Comparison of ENCODE assay signal across 11 mouse cellular contexts in genomic region chr8:110002953-110003352, GRCm38 (mm10). TPM values are rescaled to one million over a fixed set of nuclear protein-coding genes. Genes with fewer than 3 reads are reported as not detected.
A peak's percentile ranks its signal among the peaks of the same experiment; 100 is the strongest.
DNase-seq lines count a peak whose midpoint lies in the region; ATAC-seq and TF ChIP-seq lines count a peak whose summit lies in the region.
"Had no signal": no experiment of that assay in that cellular context is flagged by ENCODE, and none has a peak within 500 bp of the region (broad histone marks: within the 10 kb centered on the region; RNA-seq: fewer than 3 reads in every experiment).

No protein-coding gene starts in this region.

- dilution Hi-C loops in CH12.LX (cut with MboI; ENCODE audit: extremely low pct_ligation_motif_present, extremely low pct_unique_long_range_greater_than_20kb, low sequenced_read_pairs): no loop called here

- WGBS in kidney, adult 2 months: 42% methylated on average over 9 of the region's 9 CpGs
- WGBS in kidney, embryonic 15.5 days: 37% methylated on average over 9 of the region's 9 CpGs
- WGBS in bone marrow, adult 2 months: 49% methylated on average over 9 of the region's 9 CpGs
- 41% methylated on average over 9 of the region's 9 CpGs for WGBS in lung, postnatal 0 days

- H3K4me3 ChIP-seq in kidney, adult 2 months (ENCODE audit: insufficient read depth, low read depth, low read length): no peak overlapping the region
- H3K4me3 ChIP-seq in kidney, embryonic 15.5 days (replicated peaks): no peak overlapping the region
- H3K4me3 ChIP-seq in CH12.LX (replicated peaks in 1 of 3; ENCODE audit: low read depth in 2 of 3, low read length in 2 of 3, poor library complexity in 1 of 3): no peak overlapping the region
- no peak overlapping the region for H3K4me3 ChIP-seq in bone marrow, adult 2 months (replicated peaks; ENCODE audit: control insufficient read depth, low read depth, low read length)
- H3K4me3 ChIP-seq in lung, postnatal 0 days (ENCODE audit: low read depth, low read length): no peak overlapping the region
- H3K4me3 ChIP-seq: embryonic facial prominence, embryonic 13.5 days; liver, embryonic 15.5 days had no signal

- TF ChIP-seq EP300 in CH12.LX (IDR thresholded peaks at IDR 0.05; ENCODE audit: low read length): no peak
- TF ChIP-seq EP300 in lung, postnatal 0 days (IDR thresholded peaks at IDR 0.05): no peak

- in situ Hi-C loops in CH12.LX (cut with MboI; ENCODE audit: low pct_ligation_motif_present, low pct_unique_long_range_greater_than_20kb, low sequenced_read_pairs): loop anchor here (10.0 kb wide), 1 partner anchor 148 kb away; no protein-coding TSS in a partner anchor

- no peaks in the 10 kb centered on the region for H3K4me1 ChIP-seq in kidney, adult 2 months (ENCODE audit: control insufficient read depth, insufficient read depth, low read length)
- H3K4me1 ChIP-seq in kidney, embryonic 15.5 days: 0 out of 2 replicates have a peak, but pooled peaks cover 4% of the 10 kb centered on the region
- H3K4me1 ChIP-seq in CH12.LX (ENCODE audit: control insufficient read depth in 1 of 2, insufficient read depth in 2 of 2): no peaks in the 10 kb centered on the region
- no peaks in the 10 kb centered on the region for H3K4me1 ChIP-seq in bone marrow, adult 2 months (ENCODE audit: control insufficient read depth, insufficient read depth, low read length)
- H3K4me1 ChIP-seq in lung, postnatal 0 days (ENCODE audit: insufficient read depth, low read depth, low read length): no peaks in the 10 kb centered on the region
- H3K4me1 ChIP-seq: embryonic facial prominence, embryonic 13.5 days; liver, embryonic 15.5 days had no signal

- no peak overlapping the region for H3K4me2 ChIP-seq in kidney, embryonic 15.5 days
- no peak overlapping the region; the same call in 1 of the 2 replicates for H3K4me2 ChIP-seq in CH12.LX (ENCODE audit: insufficient read depth, low read depth, poor library complexity, severe bottlenecking)
- no peak overlapping the region for H3K4me2 ChIP-seq in lung, postnatal 0 days (replicated peaks; ENCODE audit: low read depth, low read length)
- H3K4me2 ChIP-seq: embryonic facial prominence, embryonic 13.5 days; liver, embryonic 15.5 days had no signal

- no peaks in the 10 kb centered on the region for H3K9me3 ChIP-seq in kidney, embryonic 15.5 days (replicated peaks)
- H3K9me3 ChIP-seq in CH12.LX (replicated peaks; ENCODE audit: low read length): no peaks in the 10 kb centered on the region
- H3K9me3 ChIP-seq in lung, postnatal 0 days (ENCODE audit: low read length): no peaks in the 10 kb centered on the region
- H3K9me3 ChIP-seq: embryonic facial prominence, embryonic 13.5 days; liver, embryonic 15.5 days had no signal

- DNase-seq in kidney, adult 2 months: peak; percentile 16
- peak; percentile 37 for DNase-seq in CH12.LX (ENCODE audit: extremely low read depth)
- DNase-seq in lung, postnatal 0 days (ENCODE audit: low spot score): peak; percentile 24
- DNase-seq in layer of hippocampus, postnatal 36 days: no peak
- DNase-seq in gastrocnemius, adult 8-10 months (ENCODE audit: low spot score in 2 of 2): no peak
- no peak for DNase-seq in heart, postnatal 4 days

- no peaks in the 10 kb centered on the region for H3K36me3 ChIP-seq in kidney, adult 2 months (ENCODE audit: control insufficient read depth, insufficient read depth, low read length)
- no peaks in the 10 kb centered on the region for H3K36me3 ChIP-seq in kidney, embryonic 15.5 days
- no peaks in the 10 kb centered on the region for H3K36me3 ChIP-seq in CH12.LX (replicated peaks in 1 of 2; ENCODE audit: control insufficient read depth in 1 of 2, insufficient read depth in 1 of 2, low read length in 1 of 2)
- no peaks in the 10 kb centered on the region for H3K36me3 ChIP-seq in lung, postnatal 0 days (ENCODE audit: insufficient read depth, low read length)
- H3K36me3 ChIP-seq: embryonic facial prominence, embryonic 13.5 days; liver, embryonic 15.5 days had no signal

- peak; percentile 80 for TF ChIP-seq RAD21 in CH12.LX (IDR thresholded peaks at IDR 0.05; ENCODE audit: low read depth, low read length)

- ATAC-seq in kidney, embryonic 15.5 days (replicated peaks; ENCODE audit: low FRiP score): no peak
- no peak for ATAC-seq in lung, postnatal 0 days

- H3K27ac ChIP-seq in kidney, adult 2 months (ENCODE audit: insufficient read depth, low read depth, low read length): no peak overlapping the region
- H3K27ac ChIP-seq in kidney, embryonic 15.5 days: no peak overlapping the region
- H3K27ac ChIP-seq in CH12.LX (ENCODE audit: insufficient read depth, low read depth): no peak overlapping the region
- no peak overlapping the region for H3K27ac ChIP-seq in bone marrow, adult 2 months (ENCODE audit: control insufficient read depth, insufficient read depth, low read depth, low read length, poor library complexity)
- H3K27ac ChIP-seq in lung, postnatal 0 days (ENCODE audit: low read length): no peak overlapping the region
- H3K27ac ChIP-seq: embryonic facial prominence, embryonic 13.5 days; liver, embryonic 15.5 days had no signal

- no peak for TF ChIP-seq POLR2A in kidney, adult 2 months (IDR thresholded peaks at IDR 0.05; ENCODE audit: low read depth, low read length)
- no peak for TF ChIP-seq POLR2A in CH12.LX (IDR thresholded peaks at IDR 0.05; ENCODE audit: low read depth, low read length)
- no peak for TF ChIP-seq POLR2A in bone marrow, adult 2 months (IDR thresholded peaks at IDR 0.05; ENCODE audit: borderline replicate concordance, control insufficient read depth, low read depth, low read length)

- H3K27me3 ChIP-seq in kidney, adult 2 months (replicated peaks; ENCODE audit: control insufficient read depth, insufficient read depth, low read length): no peaks in the 10 kb centered on the region
- H3K27me3 ChIP-seq in kidney, embryonic 15.5 days: 0 out of 2 replicates have a peak, but pooled peaks cover 7% of the 10 kb centered on the region
- H3K27me3 ChIP-seq in CH12.LX (replicated peaks): peaks cover 4% of the 10 kb centered on the region
- no peaks in the 10 kb centered on the region for H3K27me3 ChIP-seq in lung, postnatal 0 days (replicated peaks; ENCODE audit: insufficient read depth, low read length)
- H3K27me3 ChIP-seq: embryonic facial prominence, embryonic 13.5 days; liver, embryonic 15.5 days had no signal

- no peak overlapping the region for H3K9ac ChIP-seq in kidney, embryonic 15.5 days
- no peak overlapping the region for H3K9ac ChIP-seq in CH12.LX (ENCODE audit: insufficient read depth, low read depth)
- no peak overlapping the region for H3K9ac ChIP-seq in lung, postnatal 0 days (replicated peaks; ENCODE audit: low read depth)
- H3K9ac ChIP-seq: embryonic facial prominence, embryonic 13.5 days; liver, embryonic 15.5 days had no signal

- no peaks in the 10 kb centered on the region for H3K79me2 ChIP-seq in CH12.LX (replicated peaks; ENCODE audit: control insufficient read depth, extremely low read depth, insufficient read depth, poor library complexity, severe bottlenecking)

- TF ChIP-seq CTCF in kidney, adult 2 months (conservative IDR thresholded peaks at IDR 0.05; ENCODE audit: insufficient read depth, insufficient read length, low read depth, low read length): peak; percentile 69
- TF ChIP-seq CTCF in CH12.LX (conservative IDR thresholded peaks at IDR 0.05 in 1 of 2, IDR thresholded peaks at IDR 0.05 in 1 of 2; ENCODE audit: low read depth in 2 of 2, low read length in 2 of 2): peak; percentile 41 to 83; a peak in 3 of 4 replicates
- peak; percentile 67 for TF ChIP-seq CTCF in bone marrow, adult 2 months (IDR thresholded peaks at IDR 0.05; ENCODE audit: control insufficient read depth, insufficient read depth, low read length)
- TF ChIP-seq CTCF in lung, postnatal 0 days (IDR thresholded peaks at IDR 0.05): peak; percentile 65

TF ChIP-seq in CH12.LX, 34 proteins besides CTCF, POLR2A, EP300 and RAD21 (continues in another document):
- TF ChIP-seq SMC3 (IDR thresholded peaks at IDR 0.05; ENCODE audit: low read depth, low read length): peak; percentile 77
- TF ChIP-seq MAFK (IDR thresholded peaks at IDR 0.05; ENCODE audit: insufficient replicate concordance, low read length): no peak

RNA-seq across cellular contexts. Expression of gene Tat, which starts 12.7 kb away (rescaled TPM):
- polyA plus RNA-seq in kidney, adult 2 months (2012; rRNA removed): 0.04 TPM in 1 of 2 replicates, not detected in the other
- polyA plus RNA-seq in kidney, embryonic 15.5 days (2015; fragmentation: Nextera tagmentation; extraction: Ambion mirVana): not detected in 2 replicates
- total RNA-seq in CH12.LX (2012; rRNA removed) (not detected in 2 replicates), CH12.LX (2014; rRNA removed) (not detected in 2 replicates)
- not detected in 2 replicates for polyA plus RNA-seq in CH12.LX (2012; ENCODE audit: insufficient read length, low read depth)
- 3.4 and 9.6 TPM in 2 replicates for polyA plus RNA-seq in bone marrow, adult 2 months (2011; ENCODE audit: insufficient read depth, insufficient read length, low replicate concordance, missing spikeins)
- polyA plus RNA-seq in lung, postnatal 0 days (2015; fragmentation: Nextera tagmentation; extraction: Ambion mirVana): 0.13 and 0.25 TPM in 2 replicates
- total RNA-seq in layer of hippocampus, postnatal 36 days (2021): under 1 TPM in 1 of 2 experiments, not detected in 1; 0.32 TPM
- total RNA-seq in gastrocnemius, adult 8-10 months (2022): under 1 TPM in 1 of 4 experiments, not detected in 3; 0.59 TPM
- under 1 TPM in 1 of 2 experiments, not detected in 1; 0.14 TPM for total RNA-seq in heart, postnatal 4 days (2021)
- polyA plus RNA-seq: embryonic facial prominence, embryonic 13.5 days; stomach, embryonic 16.5 days had no signal

RNA-seq across cellular contexts. Expression of gene Chst4, which starts 36.6 kb away (rescaled TPM):
- polyA plus RNA-seq in kidney, adult 2 months (2012; rRNA removed): 0.34 and 0.59 TPM in 2 replicates
- 0.16 and 0.30 TPM in 2 replicates for polyA plus RNA-seq in kidney, embryonic 15.5 days (2015; fragmentation: Nextera tagmentation; extraction: Ambion mirVana)
- total RNA-seq in CH12.LX (2012; rRNA removed): not detected in 2 replicates
- total RNA-seq in CH12.LX (2014; rRNA removed): not detected in 2 replicates
- not detected in 2 replicates for polyA plus RNA-seq in CH12.LX (2012; ENCODE audit: insufficient read length, low read depth)
- not detected in 2 replicates for polyA plus RNA-seq in bone marrow, adult 2 months (2011; ENCODE audit: insufficient read depth, insufficient read length, low replicate concordance, missing spikeins)
- 1.2 and 1.9 TPM in 2 replicates for polyA plus RNA-seq in lung, postnatal 0 days (2015; fragmentation: Nextera tagmentation; extraction: Ambion mirVana)
- total RNA-seq in layer of hippocampus, postnatal 36 days (2021): under 1 TPM in 1 of 2 experiments, not detected in 1; 0.17 TPM
- total RNA-seq in gastrocnemius, adult 8-10 months (2022): not detected
- 1 to 10 TPM; 2.1 to 4.0 TPM for total RNA-seq in heart, postnatal 4 days (2021)
- polyA plus RNA-seq: embryonic facial prominence, embryonic 13.5 days; liver, embryonic 15.5 days had no signal

RNA-seq across cellular contexts. Expression of gene Marveld3, which starts 41.0 kb away (rescaled TPM):
- polyA plus RNA-seq in kidney, adult 2 months (2012; rRNA removed): 10.7 and 10.8 TPM in 2 replicates
- polyA plus RNA-seq in kidney, embryonic 15.5 days (2015; fragmentation: Nextera tagmentation; extraction: Ambion mirVana): 3.1 and 3.7 TPM in 2 replicates
- not detected in 2 replicates for total RNA-seq in CH12.LX (2012; rRNA removed)
- total RNA-seq in CH12.LX (2014; rRNA removed): not detected in 2 replicates
- polyA plus RNA-seq in CH12.LX (2012; ENCODE audit: insufficient read length, low read depth): not detected in 2 replicates
- 0.62 TPM in 1 of 2 replicates, not detected in the other for polyA plus RNA-seq in bone marrow, adult 2 months (2011; ENCODE audit: insufficient read depth, insufficient read length, low replicate concordance, missing spikeins)
- polyA plus RNA-seq in lung, postnatal 0 days (2015; fragmentation: Nextera tagmentation; extraction: Ambion mirVana): 10.4 and 13.4 TPM in 2 replicates
- total RNA-seq in layer of hippocampus, postnatal 36 days (2021): not detected
- not detected for total RNA-seq in gastrocnemius, adult 8-10 months (2022)
- total RNA-seq in heart, postnatal 4 days (2021): under 1 TPM; 0.36 to 0.63 TPM

Comparison
In these comparisons a context has a peak if more than half of its experiments do, and no peak if none do; other contexts are left out.
1. DNase-seq: peak in kidney, adult 2 months (single experiment), CH12.LX (single experiment) and lung, postnatal 0 days (single experiment); none in layer of hippocampus, postnatal 36 days (0 of 2), gastrocnemius, adult 8-10 months (0 of 2) and heart, postnatal 4 days (single experiment).
2. Peak in every context shown above with its lines, with median percentiles within 50 percentile points of each other: CTCF ChIP-seq.